Mouse (Mus musculus) adrenal gland, postnatal 14 days (tissue): ENCODE measurements at regions not wholly inside any gene's neighbourhood (a gene's known extent, or its start where the extent isn't known, plus 50 kb on each side); places are given as distances from the start of the nearest gene placed in this dataset.
A peak's percentile ranks its signal among the peaks of the same experiment; 100 is the strongest.

Source experiments
- DNase-seq: peaks from one replicate; pipeline ENCODE4 v3.0.0; 2021; ENCODE audit warnings: mixed read lengths

DNA sequence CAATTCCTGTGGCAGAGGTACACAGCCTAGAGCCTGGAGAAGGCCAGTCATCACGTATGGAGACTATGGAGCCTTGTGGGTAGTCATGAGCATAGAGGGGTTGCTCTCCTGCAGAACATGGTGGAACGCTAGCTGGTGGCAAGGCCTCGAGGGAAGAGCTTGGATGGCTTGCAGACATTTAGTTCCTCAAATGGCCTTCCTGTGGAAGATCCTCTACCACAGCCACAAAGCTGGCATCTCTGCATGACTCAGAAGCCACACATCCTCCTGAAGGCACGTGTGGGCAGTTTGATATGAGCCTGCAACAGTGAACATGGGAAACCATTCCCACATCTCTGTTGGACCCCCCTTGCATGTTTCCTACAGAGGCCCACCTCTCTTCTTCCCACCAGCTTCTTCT is 547.9 kb upstream of the Lrrc6 start:
- DNase-seq, result no peak

GRCm38 (mm10) chr15:67048148-67048547 is 547.4 kb upstream of the Lrrc6 start:
- no peak for DNase-seq

- DNase-seq, result no peak
Observed at GRCm38 (mm10) chr15:67045920-67046804, 545.5 kb upstream of the Lrrc6 start.

GRCm38 (mm10) chr15:67045329-67045728 is 544.6 kb upstream of the Lrrc6 start:
- DNase-seq, result no peak

DNA sequence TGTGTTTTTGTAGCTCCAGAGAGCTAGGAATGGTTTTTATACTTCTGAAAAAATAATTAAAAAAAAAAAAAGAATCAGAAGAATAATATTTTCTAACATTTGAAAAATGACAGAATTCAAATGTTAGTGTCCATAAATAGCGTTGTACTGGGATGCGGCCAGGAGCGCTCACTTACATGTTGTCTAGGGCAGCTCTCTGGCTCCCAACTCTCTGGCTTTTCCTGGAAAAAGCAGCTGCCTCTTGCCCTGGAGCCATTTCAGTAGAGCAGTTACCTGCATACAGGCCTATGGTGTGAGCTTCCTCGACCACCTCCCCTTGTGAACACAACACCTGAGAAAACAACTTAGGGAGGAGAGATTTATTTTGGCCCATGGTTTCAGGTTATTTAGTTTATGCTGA is 544.1 kb upstream of the Lrrc6 start:
- DNase-seq, result no peak

DNA sequence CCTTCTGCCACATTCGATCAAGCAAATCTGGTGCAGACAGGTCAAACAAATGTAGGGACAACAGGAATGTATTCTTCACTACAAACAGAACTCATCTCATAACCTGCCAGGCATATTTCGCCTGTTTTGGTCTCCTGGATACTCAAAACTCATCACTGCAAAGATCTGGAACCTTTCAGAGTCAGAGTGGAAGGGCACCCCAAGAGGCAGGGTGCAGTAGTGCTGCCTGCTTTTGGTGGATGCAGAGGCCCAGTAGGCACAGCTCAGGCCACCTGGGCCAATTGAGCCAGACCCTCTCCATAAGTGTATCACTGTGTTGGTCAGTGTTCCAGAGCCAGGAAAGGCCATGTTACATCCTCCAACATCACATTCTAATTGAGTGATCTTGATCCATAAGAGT is 541.4 kb upstream of the Lrrc6 start:
- peak; percentile 34 for DNase-seq

- DNase-seq, result no peak
Observed at GRCm38 (mm10) chr15:67040229-67040628, 539.5 kb upstream of the Lrrc6 start.

GRCm38 (mm10) chr15:67039421-67039907 is 538.8 kb upstream of the Lrrc6 start:
- peak; percentile 86 for DNase-seq

DNA sequence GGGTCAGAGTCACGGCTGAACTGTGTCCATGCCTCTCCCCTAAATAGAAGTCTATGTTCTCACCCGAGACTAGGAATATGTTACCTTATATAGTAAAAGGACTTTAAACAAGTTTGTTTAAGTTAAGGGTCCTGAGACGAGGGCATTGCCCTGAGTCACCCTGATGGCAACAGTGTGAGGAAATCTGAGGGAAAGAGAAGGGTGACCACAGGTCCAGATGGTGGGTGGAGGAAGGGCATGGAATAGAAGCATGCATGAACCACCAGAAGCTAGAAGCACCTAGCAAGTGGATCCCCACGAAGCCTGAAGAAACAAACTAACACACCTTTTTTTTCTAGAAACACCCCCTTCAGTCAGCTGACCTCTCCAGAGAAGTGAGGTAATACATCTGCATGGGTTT is 536.9 kb upstream of the Lrrc6 start:
- no peak for DNase-seq

GRCm38 (mm10) chr15:67036341-67036740 is 535.6 kb upstream of the Lrrc6 start:
- no peak for DNase-seq

GRCm38 (mm10) chr15:67033936-67034335 is 533.2 kb upstream of the Lrrc6 start:
- DNase-seq, result no peak

- no peak for DNase-seq
Observed at GRCm38 (mm10) chr15:67031866-67032526, 531.3 kb upstream of the Lrrc6 start.

GRCm38 (mm10) chr15:67030975-67031374 is 530.3 kb upstream of the Lrrc6 start:
- no peak for DNase-seq

GRCm38 (mm10) chr15:67028161-67028560 is 527.5 kb upstream of the Lrrc6 start:
- no peak for DNase-seq

DNA sequence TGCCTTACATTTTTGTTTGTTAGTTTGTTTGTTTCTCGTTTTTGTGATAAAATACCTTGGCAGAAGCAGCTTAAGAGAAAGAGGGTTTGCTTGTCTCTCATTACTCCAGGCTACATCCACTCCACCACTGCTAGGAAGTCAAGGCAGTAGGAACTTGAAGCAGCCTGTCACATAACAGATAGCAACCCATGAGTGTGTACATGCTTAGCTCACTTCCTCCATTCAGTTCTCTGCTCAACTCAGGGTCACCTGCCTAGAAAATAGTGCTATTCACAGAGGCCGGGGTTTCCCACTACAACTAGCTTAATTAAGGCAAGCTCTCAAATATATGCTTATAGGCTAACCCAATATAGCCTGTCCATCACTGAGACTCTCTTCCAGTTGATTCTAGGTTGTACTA is 527.0 kb upstream of the Lrrc6 start:
- no peak for DNase-seq

DNA sequence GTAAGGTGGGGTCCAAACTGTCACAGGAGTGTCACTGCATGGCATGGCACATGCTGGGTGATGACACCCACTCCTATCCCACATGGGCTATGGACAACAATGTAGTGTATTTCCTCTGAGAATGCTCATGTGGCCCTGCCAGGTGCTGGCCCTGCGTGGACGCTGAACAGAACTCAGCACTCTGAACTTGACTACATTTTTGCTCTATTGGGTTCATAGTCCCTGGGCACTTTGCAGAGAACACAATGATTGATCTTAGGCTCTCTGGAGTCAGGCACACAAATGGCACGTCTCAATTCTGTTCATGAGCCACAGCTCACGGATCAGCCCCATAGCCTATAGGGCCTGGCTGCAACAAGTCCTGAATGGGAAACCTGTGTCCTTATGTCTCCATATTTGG is 525.0 kb upstream of the Lrrc6 start:
- no peak for DNase-seq

DNA sequence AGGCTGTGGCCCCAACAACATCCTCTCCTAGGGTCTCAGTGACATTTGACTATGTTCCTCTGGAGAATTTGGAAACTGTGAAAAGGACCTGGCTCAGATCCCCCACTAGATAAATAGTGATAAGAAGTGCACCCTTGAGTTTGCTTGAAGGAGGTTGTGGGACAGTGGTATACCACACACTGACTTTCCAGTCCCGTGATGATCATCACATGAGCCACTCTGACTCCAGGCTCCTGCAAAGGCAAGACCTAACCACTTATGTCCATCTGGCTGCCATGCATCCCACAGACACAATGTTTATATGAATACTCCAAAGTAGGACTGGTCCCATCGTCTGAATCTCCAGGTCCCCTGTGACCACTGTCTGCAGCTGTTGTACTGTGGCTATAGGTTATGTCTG is 523.7 kb upstream of the Lrrc6 start:
- DNase-seq, result no peak

GRCm38 (mm10) chr15:67023081-67023480 is 522.4 kb upstream of the Lrrc6 start:
- DNase-seq, result no peak

DNA sequence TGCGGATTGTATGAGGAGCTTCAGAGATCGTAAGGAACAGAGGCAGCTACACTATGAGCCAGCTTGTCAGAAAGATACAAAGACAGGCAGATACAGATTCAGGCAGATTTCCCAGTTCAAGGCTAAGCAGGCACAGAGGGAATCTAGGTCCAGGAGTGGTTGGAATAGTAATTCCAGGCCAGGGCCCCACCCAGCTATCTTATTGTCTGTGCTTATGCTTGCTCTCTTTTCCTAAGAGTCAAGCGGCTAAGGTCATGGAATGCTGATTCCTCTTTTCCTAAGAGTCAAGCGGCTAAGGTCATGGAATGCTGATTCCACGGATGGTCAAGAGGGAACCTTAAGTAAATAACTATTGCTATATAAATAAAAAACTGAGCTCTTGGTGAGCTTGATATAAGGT is 520.7 kb upstream of the Lrrc6 start:
- DNase-seq, result no peak

DNA sequence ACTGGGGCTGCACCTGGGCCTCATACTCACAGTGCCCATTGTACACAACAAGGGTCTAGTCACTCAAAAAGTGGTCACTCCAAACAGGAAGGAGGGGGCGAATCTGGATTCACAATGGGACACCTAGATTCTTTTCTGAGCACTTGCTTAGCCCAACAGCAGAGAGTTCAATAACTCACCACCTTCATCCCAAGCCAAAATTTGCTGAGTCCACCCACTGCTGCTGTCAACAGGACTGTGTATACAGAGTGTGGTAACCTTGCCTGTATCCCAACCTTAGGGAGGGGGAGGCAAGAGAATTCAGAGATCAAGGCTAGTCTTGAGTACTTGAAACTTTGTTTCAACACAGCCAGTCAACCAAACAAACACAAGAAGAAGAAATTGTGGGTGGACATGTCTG is 519.2 kb upstream of the Lrrc6 start:
- no peak for DNase-seq

DNA sequence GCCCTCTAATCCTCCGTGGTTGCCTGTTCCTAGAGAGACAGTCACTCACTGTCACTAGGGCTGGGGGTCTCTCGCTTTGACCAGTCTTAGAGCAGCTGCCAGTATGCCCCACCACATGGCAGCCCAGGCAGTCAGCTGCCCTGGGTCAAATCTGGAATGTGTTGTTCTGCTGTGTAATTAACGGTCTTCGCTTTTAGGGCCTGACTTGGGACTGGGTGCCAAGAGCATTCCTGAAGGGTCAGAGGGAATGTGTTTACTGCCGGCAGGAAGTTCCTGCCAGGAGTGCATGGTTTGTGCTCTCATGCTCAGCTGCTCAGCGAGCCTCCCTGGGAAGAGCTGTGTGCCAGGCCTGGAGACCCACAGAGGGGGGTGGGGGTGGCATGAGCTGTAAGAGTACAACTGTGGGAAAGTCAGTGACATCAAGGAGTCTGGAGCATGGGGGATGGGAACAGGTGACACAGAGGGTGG is 518.5 kb upstream of the Lrrc6 start:
- peak; percentile 51 for DNase-seq
